Mouse (Mus musculus): Measurements from ENCODE around the gene Supt20. TPM values are rescaled to one million over a fixed set of nuclear protein-coding genes. Genes with fewer than 3 reads are reported as not detected.
"Not testable (repeated sequence)": the region's sequence is repeated elsewhere in the genome, so short reads cannot be mapped to it uniquely, and the experiment has no call there.

The Supt20 gene
- polyA plus RNA-seq, 1 experiment from 2014 or later: 92.8 TPM

- peaks cover 17% of the 10 kb centered on the region for H3K4me1 ChIP-seq (ENCODE audit: control insufficient read depth, insufficient read depth, low read length)
- ATAC-seq (ENCODE audit: insufficient read depth, low FRiP score): no peak
- WGBS: 54% methylated on average over 8 of the region's 8 CpGs
Measured at GRCm38 (mm10) chr3:54757446-54757845, 64.8 kb downstream of the Supt20 start.

GRCm38 (mm10) chr3:54759211-54759610 lies 66.6 kb downstream of the Supt20 start:
- peaks cover 17% of the 10 kb centered on the region for H3K4me1 ChIP-seq (ENCODE audit: control insufficient read depth, insufficient read depth, low read length)
- H3K4me3 ChIP-seq (replicated peaks; ENCODE audit: low read length): no peak overlapping the region
- H3K9ac ChIP-seq (ENCODE audit: low read length): no peak overlapping the region
- no peaks in the 10 kb centered on the region for H3K36me3 ChIP-seq (ENCODE audit: control insufficient read depth, insufficient read depth, low read length)
- H3K27ac ChIP-seq (ENCODE audit: low read length): no peak overlapping the region
- no peak overlapping the region for H3K4me2 ChIP-seq (ENCODE audit: low read depth, low read length)
- H3K9me3 ChIP-seq (replicated peaks; ENCODE audit: control insufficient read depth, low read length): no peaks in the 10 kb centered on the region
- WGBS: 59% methylated on average over 9 of the region's 9 CpGs
- ATAC-seq (ENCODE audit: insufficient read depth, low FRiP score): no peak
- H3K27me3 ChIP-seq (ENCODE audit: control insufficient read depth, insufficient read depth, low read length): no peaks in the 10 kb centered on the region

More at GRCm38 (mm10) chr3:54757446-54757845, 64.8 kb downstream of the Supt20 start:
- Histone ChIP-seq H3K36me3 (ENCODE audit: control insufficient read depth, insufficient read depth, low read length) (no peaks in the 10 kb centered on the region), H3K4me2 (ENCODE audit: low read depth, low read length) (peak overlapping the region; percentile 27; the same call in 1 of the 2 replicates), H3K9ac (ENCODE audit: low read length) (no peak overlapping the region), H3K27me3 (ENCODE audit: control insufficient read depth, insufficient read depth, low read length) (no peaks in the 10 kb centered on the region), H3K9me3 (replicated peaks; ENCODE audit: control insufficient read depth, low read length) (no peaks in the 10 kb centered on the region), H3K4me3 (replicated peaks; ENCODE audit: low read length) (no peak overlapping the region), H3K27ac (ENCODE audit: low read length) (no peak overlapping the region)

- no peak overlapping the region for H3K27ac ChIP-seq (ENCODE audit: low read length)
- peaks cover 10% of the 10 kb centered on the region; the same call in 1 of the 2 replicates for H3K4me1 ChIP-seq (ENCODE audit: control insufficient read depth, insufficient read depth, low read length)
- H3K9ac ChIP-seq (ENCODE audit: low read length): no peak overlapping the region
- H3K9me3 ChIP-seq (replicated peaks; ENCODE audit: control insufficient read depth, low read length): no peaks in the 10 kb centered on the region
- H3K36me3 ChIP-seq (ENCODE audit: control insufficient read depth, insufficient read depth, low read length): no peaks in the 10 kb centered on the region
- no peak for ATAC-seq (ENCODE audit: insufficient read depth, low FRiP score)
- 53% methylated on average over 15 of the region's 15 CpGs for WGBS
- H3K27me3 ChIP-seq (ENCODE audit: control insufficient read depth, insufficient read depth, low read length): no peaks in the 10 kb centered on the region
- no peak overlapping the region for H3K4me3 ChIP-seq (replicated peaks; ENCODE audit: low read length)
- H3K4me2 ChIP-seq (ENCODE audit: low read depth, low read length): no peak overlapping the region
Measured at GRCm38 (mm10) chr3:54760321-54761115, 67.9 kb downstream of the Supt20 start.

GRCm38 (mm10) chr3:54761258-54761657 lies 68.7 kb downstream of the Supt20 start:
- WGBS: 76% methylated on average over 1 of the region's 1 CpGs
- Histone ChIP-seq H3K9me3 (replicated peaks; ENCODE audit: control insufficient read depth, low read length) (no peaks in the 10 kb centered on the region), H3K4me1 (ENCODE audit: control insufficient read depth, insufficient read depth, low read length) (peaks cover 10% of the 10 kb centered on the region; the same call in 1 of the 2 replicates), H3K36me3 (ENCODE audit: control insufficient read depth, insufficient read depth, low read length) (no peaks in the 10 kb centered on the region), H3K4me2 (ENCODE audit: low read depth, low read length) (no peak overlapping the region), H3K27ac (ENCODE audit: low read length) (no peak overlapping the region), H3K27me3 (ENCODE audit: control insufficient read depth, insufficient read depth, low read length) (no peaks in the 10 kb centered on the region), H3K4me3 (replicated peaks; ENCODE audit: low read length) (no peak overlapping the region), H3K9ac (ENCODE audit: low read length) (no peak overlapping the region)
- no peak for ATAC-seq (ENCODE audit: insufficient read depth, low FRiP score)

GRCm38 (mm10) chr3:54764418-54764817 lies 71.8 kb downstream of the Supt20 start:
- peak overlapping the region; percentile 27; the same call in 1 of the 2 replicates for H3K4me2 ChIP-seq (ENCODE audit: low read depth, low read length)
- ATAC-seq (ENCODE audit: insufficient read depth, low FRiP score): no peak
- no peak overlapping the region for H3K9ac ChIP-seq (ENCODE audit: low read length)
- H3K9me3 ChIP-seq (replicated peaks; ENCODE audit: control insufficient read depth, low read length): no peaks in the 10 kb centered on the region
- H3K36me3 ChIP-seq (ENCODE audit: control insufficient read depth, insufficient read depth, low read length): no peaks in the 10 kb centered on the region
- H3K4me3 ChIP-seq (replicated peaks; ENCODE audit: low read length): peak overlapping the region; percentile 1; the same call in 1 of the 2 replicates
- WGBS: 72% methylated on average over 18 of the region's 18 CpGs
- peaks cover 4% of the 10 kb centered on the region for H3K4me1 ChIP-seq (ENCODE audit: control insufficient read depth, insufficient read depth, low read length)
- no peak overlapping the region for H3K27ac ChIP-seq (ENCODE audit: low read length)
- H3K27me3 ChIP-seq (ENCODE audit: control insufficient read depth, insufficient read depth, low read length): no peaks in the 10 kb centered on the region

GRCm38 (mm10) chr3:54765521-54765920 lies 72.9 kb downstream of the Supt20 start:
- H3K4me2 ChIP-seq (ENCODE audit: low read depth, low read length): not testable (repeated sequence)

GRCm38 (mm10) chr3:54766034-54766433 lies 73.4 kb downstream of the Supt20 start:
- H3K36me3 ChIP-seq (ENCODE audit: control insufficient read depth, insufficient read depth, low read length): no peaks in the 10 kb centered on the region
- no peaks in the 10 kb centered on the region for H3K27me3 ChIP-seq (ENCODE audit: control insufficient read depth, insufficient read depth, low read length)
- H3K4me1 ChIP-seq (ENCODE audit: control insufficient read depth, insufficient read depth, low read length): peaks cover 7% of the 10 kb centered on the region
- peak overlapping the region; percentile 9; the same call in 1 of the 2 replicates for H3K4me2 ChIP-seq (ENCODE audit: low read depth, low read length)
- H3K27ac ChIP-seq (ENCODE audit: low read length): no peak overlapping the region; the same call in 1 of the 2 replicates
- peak; percentile 48; the same call in 1 of the 2 replicates for ATAC-seq (ENCODE audit: insufficient read depth, low FRiP score)
- H3K4me3 ChIP-seq (replicated peaks; ENCODE audit: low read length): no peak overlapping the region
- no peak overlapping the region; the same call in 1 of the 2 replicates for H3K9ac ChIP-seq (ENCODE audit: low read length)
- H3K9me3 ChIP-seq (replicated peaks; ENCODE audit: control insufficient read depth, low read length): no peaks in the 10 kb centered on the region
- WGBS: 40% methylated on average over 14 of the region's 14 CpGs

More at GRCm38 (mm10) chr3:54765521-54765920, 72.9 kb downstream of the Supt20 start:
- not testable (repeated sequence) for H3K9me3 ChIP-seq (replicated peaks; ENCODE audit: control insufficient read depth, low read length); ATAC-seq (ENCODE audit: insufficient read depth, low FRiP score); H3K4me1 ChIP-seq (ENCODE audit: control insufficient read depth, insufficient read depth, low read length); H3K4me3 ChIP-seq (replicated peaks; ENCODE audit: low read length); H3K27me3 ChIP-seq (ENCODE audit: control insufficient read depth, insufficient read depth, low read length); H3K36me3 ChIP-seq (ENCODE audit: control insufficient read depth, insufficient read depth, low read length); H3K9ac ChIP-seq (ENCODE audit: low read length)
- H3K27ac ChIP-seq (ENCODE audit: low read length): peak overlapping the region; percentile 52
- 79% methylated on average over 6 of the region's 6 CpGs for WGBS

GRCm38 (mm10) chr3:54766811-54767210 lies 74.2 kb downstream of the Supt20 start:
- H3K36me3 ChIP-seq (ENCODE audit: control insufficient read depth, insufficient read depth, low read length): no peaks in the 10 kb centered on the region
- no peak overlapping the region for H3K4me3 ChIP-seq (replicated peaks; ENCODE audit: low read length)
- no peaks in the 10 kb centered on the region for H3K9me3 ChIP-seq (replicated peaks; ENCODE audit: control insufficient read depth, low read length)
- no peak overlapping the region for H3K9ac ChIP-seq (ENCODE audit: low read length)
- no peaks in the 10 kb centered on the region for H3K27me3 ChIP-seq (ENCODE audit: control insufficient read depth, insufficient read depth, low read length)
- 63% methylated on average over 5 of the region's 5 CpGs for WGBS
- H3K27ac ChIP-seq (ENCODE audit: low read length): peak overlapping the region; percentile 75; the same call in 1 of the 2 replicates
- H3K4me1 ChIP-seq (ENCODE audit: control insufficient read depth, insufficient read depth, low read length): peaks cover 7% of the 10 kb centered on the region
- peak overlapping the region; percentile 27; the same call in 1 of the 2 replicates for H3K4me2 ChIP-seq (ENCODE audit: low read depth, low read length)
- ATAC-seq (ENCODE audit: insufficient read depth, low FRiP score): no peak

GRCm38 (mm10) chr3:54768592-54768991 lies 76.0 kb downstream of the Supt20 start:
- 82% methylated on average over 8 of the region's 8 CpGs for WGBS
- H3K27me3 ChIP-seq (ENCODE audit: control insufficient read depth, insufficient read depth, low read length): no peaks in the 10 kb centered on the region
- H3K4me1 ChIP-seq (ENCODE audit: control insufficient read depth, insufficient read depth, low read length): peaks cover 7% of the 10 kb centered on the region
- no peak for ATAC-seq (ENCODE audit: insufficient read depth, low FRiP score)
- no peak overlapping the region for H3K27ac ChIP-seq (ENCODE audit: low read length)
- no peak overlapping the region for H3K9ac ChIP-seq (ENCODE audit: low read length)
- no peak overlapping the region for H3K4me2 ChIP-seq (ENCODE audit: low read depth, low read length)
- no peak overlapping the region for H3K4me3 ChIP-seq (replicated peaks; ENCODE audit: low read length)
- no peaks in the 10 kb centered on the region for H3K36me3 ChIP-seq (ENCODE audit: control insufficient read depth, insufficient read depth, low read length)
- H3K9me3 ChIP-seq (replicated peaks; ENCODE audit: control insufficient read depth, low read length): peaks cover 3% of the 10 kb centered on the region; the same call in 1 of the 2 replicates

All from stomach, embryonic 16.5 days (tissue).